Mouse (Mus musculus) liver, embryonic 14.5 days (tissue): ENCODE data around the gene Cnga2.

Experiments used
- CTCF ChIP-seq: IDR thresholded peaks from 2 replicates; pipeline ENCODE4 v1.5.1; 2016; ENCODE audit warnings: antibody characterized with exemption, low read depth, control low read depth
- EP300 ChIP-seq: IDR thresholded peaks from 2 replicates; pipeline ENCODE4 v1.6.1; 2016; ENCODE audit warnings: antibody characterized with exemption, low read depth

- TF ChIP-seq CTCF (no peak), EP300 (no peak)
Observed at GRCm38 (mm10) chrX:71991549-71991948, at the start of gene Cnga2.
